Mouse (Mus musculus): ENCODE data around the gene Dennd1a. TPM values are rescaled to one million over a fixed set of nuclear protein-coding genes. Genes with fewer than 3 reads are reported as not detected.

Gene Dennd1a
- 10 to 100 TPM in 1 of 2 experiments, 1 to 10 TPM in 1; 8.8 to 13.4 TPM for polyA plus RNA-seq (2017; shearing (Covaris generic))

DNA sequence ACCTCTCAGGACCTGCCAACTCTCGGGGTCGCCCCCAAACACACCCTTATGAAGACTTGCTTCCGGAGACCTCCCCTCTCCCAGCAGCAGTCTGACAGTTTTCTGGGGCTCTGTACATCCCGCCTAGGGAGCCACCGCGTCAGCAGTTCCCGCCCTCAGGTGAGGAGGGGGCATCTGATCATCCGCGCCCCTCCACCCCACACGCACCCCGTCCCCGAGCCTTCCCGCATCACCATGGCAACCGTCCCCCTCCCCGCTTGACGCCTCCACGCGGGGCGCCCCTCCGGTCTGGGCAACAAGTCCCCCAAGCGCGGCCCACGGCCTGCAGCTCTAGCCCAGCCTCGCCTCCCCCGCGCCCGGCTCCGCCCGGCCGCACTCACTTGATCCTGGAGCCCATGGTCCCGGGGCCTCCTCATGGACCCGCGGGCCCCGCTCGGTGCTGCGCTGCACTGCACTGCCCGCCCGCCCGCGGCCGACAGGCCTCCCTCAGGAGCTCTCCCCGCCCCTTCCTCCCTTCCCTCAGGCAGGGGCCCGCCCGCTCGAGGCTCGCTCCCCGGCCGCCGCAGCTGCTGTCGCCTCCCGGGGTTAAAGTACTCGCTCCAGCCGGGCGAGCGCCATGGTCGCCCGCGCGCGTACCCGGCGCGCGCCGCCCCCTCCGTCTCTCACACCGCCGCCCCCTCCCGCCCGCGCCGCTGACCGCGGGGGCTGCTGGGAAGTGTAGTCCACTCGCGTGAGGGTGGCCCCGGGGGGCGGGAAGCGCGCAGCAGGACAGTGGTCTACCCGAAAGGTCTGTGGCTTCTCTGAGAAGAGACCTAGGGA, at the start of gene Dennd1a:
Dennd1a (minus strand) TSS at position 658 of the 819 bp plus-strand sequence.
- ATAC-seq, result peak; percentile 81

DNA sequence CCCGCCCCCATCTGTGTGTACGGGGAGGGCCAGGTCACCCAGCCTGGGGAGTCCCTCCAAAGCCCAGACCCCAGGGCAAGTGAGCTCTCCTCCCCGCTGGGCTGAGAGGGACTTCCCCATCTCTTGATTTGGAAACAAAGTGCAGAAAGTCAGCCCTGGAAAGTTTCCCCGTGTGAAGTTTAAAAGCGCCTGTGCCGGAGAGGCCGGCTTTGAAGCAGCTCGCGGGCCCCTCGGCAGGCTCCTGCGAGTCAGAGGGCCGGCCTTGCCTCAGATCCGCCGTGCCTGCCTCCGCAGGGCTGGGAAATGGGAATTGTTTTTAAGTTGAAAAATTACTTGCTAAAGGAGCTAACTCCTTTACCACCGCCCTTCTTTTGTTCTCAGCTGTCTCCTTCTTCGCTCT, 49.4 kb upstream of the Dennd1a start:
- ATAC-seq, result no peak

DNA sequence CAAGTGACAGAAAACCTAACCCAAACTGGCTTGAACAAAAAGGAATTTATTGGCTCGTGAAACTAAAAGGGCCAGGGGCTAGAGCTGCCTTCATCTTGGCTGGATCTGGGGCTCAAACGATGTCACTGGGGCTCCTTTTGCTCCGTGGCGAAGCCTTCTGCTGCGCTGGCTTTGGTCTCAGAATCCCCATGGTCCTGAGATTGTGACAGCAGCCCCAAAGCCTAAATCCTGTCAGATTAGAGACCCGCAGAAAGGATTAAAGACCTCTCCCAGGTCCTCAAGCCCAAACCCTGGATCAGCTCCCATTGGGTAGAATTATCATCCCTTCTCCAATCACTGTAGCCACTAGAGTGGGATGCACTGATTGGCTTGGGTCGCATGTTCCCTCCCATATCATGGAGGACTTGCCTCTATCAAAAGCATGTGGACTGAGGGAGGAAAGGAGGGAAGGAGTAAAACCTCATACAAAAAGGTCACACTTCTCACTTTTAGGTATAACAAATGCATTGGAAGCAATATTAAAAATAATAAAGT, 46.5 kb upstream of the Dennd1a start:
- no peak for ATAC-seq

DNA sequence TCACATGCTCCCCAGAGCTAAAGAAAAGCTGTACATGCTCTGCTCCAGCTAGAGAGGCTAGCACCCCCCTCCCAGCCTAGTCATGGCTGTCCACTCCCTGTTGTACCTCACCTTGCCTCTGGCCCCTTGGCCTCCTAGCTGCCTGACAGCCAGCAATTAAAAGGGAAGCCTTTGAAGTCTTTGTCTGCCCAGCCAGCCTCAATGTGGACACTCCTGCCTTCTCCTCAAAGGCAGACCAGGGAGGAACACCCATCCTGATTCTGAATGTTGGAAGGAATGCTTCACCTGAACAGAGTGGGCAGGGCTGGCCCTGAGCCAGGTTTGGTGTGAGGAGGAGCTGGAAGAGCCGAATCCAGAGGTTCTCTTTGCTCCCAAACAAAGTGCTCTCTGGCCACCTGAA, 39.5 kb upstream of the Dennd1a start:
- no peak for ATAC-seq

DNA sequence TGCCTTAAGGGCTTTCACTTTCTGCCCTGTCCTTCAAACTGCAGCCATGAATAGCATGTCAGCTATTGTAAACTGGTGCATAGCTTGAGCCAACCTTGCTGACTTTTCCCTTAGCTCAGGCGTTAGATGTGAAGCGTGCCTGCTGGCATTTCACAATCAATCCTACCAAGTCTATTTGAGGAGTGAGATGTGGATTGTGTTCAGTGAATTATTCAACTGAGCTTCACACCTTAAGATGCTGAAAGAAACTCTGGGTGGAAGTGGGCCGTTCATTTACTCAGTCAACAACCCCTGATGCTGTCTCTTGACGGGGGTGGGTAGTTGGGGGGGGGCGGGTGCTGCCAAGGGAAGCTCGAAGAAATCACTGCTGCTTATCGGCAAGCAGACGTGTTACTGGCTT, 36.2 kb upstream of the Dennd1a start:
- ATAC-seq, result no peak

DNA sequence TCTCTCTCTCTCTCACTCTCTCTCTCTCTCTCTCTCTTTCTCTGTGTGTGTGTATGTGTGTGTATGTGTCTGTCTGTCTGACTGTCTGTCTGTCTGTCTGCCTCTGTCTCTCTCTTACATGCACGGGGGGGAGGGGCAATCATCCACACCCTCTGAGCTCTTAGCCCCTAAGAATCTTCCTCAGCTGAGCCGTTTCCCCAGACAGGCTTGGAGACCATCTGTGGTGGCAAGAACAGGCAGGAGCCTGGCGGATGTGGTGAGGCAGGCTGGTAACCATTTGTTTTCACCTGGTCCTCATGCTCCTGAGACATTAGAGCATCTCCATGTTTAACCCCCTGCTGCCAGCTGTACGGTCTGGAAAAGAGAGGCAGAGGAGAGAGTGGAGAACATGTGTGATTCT, 33.7 kb upstream of the Dennd1a start:
- no peak for ATAC-seq

DNA sequence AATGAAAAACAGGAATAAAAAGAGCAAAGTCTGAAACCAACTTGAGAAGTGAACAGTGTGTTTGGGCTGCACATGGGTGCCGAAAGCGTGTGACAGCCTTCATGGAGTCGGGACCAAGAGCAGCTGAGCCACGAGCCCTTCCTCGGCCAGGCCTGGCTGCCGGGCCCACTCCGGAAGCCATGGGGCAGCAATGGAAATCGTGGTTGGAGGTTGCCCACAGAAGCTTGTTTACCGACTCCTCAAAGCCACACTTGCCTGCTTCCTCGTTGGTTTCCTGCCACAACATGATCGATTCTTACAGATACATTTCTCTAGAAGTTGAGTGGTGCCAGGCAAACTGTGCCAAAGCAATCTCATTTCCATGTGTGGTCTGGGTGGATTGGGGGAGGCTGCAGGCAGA, 31.9 kb upstream of the Dennd1a start:
- ATAC-seq, result no peak

DNA sequence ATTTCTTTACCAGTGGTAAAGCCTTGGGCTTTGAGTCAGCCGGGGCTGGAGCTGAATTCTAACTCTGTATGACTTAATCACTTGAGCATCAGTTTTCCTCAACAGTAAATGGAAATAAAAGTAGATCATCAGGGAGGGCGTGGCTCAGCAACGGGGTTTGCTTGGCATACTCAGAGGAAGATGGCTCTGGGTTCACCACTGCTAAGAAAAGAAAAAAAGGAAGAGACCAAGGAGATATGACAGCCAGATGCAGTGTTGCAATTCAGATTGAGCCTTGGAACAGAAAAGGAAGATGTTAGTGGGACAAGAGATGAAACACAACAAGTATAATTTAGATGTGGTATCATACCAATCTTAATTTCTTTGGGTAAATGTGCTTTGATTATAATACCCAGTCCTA, 26.2 kb upstream of the Dennd1a start:
- no peak for ATAC-seq

DNA sequence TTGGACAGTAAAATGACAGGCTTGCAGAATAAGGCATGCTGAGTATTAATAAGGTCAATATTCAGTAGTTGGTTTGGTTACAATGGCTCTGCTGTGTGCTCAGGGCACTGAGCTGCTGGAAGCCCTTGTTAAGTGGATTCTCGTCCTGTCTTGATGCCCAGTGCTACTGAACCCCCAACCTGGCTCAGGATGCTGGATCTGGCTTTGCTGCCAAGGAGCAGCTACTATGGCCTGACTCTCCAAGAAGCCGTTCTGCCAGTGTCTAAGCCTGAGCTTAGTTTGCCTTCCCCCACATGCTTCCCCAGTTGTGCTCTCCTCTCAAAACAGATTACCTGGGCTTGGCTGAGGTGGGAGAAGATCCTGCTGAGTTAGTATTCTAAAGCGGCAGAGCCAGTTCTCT, 25.7 kb upstream of the Dennd1a start:
- no peak for ATAC-seq

DNA sequence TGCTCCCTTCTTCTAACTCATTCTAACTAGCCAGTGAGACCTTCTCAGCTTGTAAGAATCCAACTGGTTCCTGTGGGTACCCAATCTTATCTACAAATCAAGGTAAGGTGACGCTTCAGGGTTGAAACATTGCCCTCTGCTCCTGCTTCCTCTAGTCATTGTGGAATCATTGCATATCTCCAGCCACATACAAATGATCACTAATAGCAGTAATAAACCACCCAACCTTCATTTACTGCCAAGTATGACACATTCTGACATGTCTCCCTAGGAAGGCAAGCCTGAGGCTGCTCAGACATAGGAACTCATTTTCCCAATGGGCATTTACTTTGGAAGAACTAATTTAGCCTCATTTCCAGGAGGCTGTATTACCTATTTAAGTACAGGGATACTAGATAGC, 18.0 kb upstream of the Dennd1a start:
- ATAC-seq, result no peak

DNA sequence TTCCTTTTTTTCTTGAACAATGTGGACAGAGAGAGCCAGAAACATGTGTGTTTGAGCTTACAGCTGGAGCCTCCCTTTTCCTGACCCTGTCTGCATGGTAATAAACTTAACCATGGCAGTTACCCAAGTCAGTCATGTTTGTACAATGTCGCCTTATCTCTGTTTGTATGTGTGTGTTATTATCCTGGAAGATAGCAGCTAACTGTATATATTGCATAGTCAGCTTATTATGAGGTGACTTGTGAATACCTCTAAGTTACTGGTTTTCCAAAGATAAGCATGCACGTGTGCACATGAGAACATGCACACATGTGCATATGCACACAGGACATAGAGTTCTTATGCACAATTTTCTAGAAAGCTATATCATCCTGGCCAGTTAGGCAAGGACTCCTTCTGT, 13.8 kb upstream of the Dennd1a start:
- no peak for ATAC-seq

DNA sequence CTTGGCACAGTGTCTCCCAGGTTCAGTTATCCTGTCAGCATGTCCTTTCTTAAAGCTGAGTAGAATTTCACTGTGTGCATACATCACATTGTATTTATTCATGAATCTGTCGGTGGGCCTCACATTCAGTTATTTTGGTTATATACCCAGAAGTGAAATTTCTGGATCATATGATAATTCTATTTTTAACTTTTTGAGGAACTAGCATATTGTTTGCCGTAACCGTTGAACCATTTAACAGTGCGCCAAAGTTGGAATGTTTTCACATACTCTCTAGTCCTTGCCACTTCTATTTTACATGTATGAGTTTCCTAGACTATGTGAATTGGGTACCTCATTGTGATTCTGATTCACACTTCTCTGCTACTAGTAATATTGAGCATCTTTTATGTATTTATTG, 8.7 kb upstream of the Dennd1a start:
- no peak for ATAC-seq

DNA sequence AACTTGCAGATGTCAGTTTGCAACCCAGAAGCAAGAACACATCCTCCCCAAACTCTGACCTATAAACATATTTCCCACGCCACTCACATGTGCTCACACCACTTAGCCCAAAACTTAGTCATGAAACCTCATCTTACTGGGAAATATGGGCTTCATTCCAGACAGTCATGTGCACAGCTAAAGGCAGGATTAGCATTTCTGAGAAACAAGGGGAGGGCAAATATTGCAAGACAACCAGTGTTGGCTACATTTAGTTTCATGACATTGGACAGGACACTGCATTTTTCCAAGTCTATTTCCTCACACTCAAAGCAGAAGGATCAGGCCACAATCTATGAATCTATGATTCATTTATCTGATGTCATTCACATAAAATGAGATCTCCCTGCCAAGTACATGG, 4.3 kb upstream of the Dennd1a start:
- ATAC-seq, result no peak

DNA sequence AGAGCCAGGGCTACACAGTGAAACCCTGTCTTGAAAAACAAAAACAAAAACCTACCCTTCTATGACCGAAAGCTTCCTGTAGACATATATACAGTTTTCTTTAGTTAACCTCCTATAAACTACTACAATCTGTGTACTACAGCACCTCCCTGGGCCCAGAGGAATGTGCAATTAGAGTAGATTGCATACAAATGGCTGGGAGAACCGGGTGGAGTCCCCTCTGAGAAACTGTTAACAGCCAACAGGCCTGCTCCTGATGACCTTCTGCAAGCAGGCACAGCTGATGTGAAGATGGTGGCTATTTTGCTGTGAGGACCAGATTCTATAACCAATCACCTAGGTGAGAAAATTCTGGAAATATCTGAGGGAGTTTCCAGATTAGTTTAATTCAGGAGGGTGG, 1.0 kb upstream of the Dennd1a start:
- ATAC-seq, result no peak

DNA sequence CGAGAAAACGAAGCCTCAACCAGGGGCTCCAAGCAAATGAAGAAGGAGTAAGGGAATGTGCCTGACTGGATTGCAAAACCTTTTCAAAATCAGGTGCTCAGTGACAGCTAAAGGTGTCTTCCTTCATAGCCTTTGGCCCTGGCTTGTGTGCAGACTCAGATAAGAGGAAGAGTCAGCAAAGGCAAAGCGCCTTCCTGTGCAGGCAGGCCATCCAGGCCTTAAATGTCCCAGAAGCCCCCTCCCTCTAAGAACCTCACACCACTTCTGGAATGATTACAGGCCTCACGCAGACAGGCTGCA, 807 bp downstream of the Dennd1a start:
- no peak for ATAC-seq

DNA sequence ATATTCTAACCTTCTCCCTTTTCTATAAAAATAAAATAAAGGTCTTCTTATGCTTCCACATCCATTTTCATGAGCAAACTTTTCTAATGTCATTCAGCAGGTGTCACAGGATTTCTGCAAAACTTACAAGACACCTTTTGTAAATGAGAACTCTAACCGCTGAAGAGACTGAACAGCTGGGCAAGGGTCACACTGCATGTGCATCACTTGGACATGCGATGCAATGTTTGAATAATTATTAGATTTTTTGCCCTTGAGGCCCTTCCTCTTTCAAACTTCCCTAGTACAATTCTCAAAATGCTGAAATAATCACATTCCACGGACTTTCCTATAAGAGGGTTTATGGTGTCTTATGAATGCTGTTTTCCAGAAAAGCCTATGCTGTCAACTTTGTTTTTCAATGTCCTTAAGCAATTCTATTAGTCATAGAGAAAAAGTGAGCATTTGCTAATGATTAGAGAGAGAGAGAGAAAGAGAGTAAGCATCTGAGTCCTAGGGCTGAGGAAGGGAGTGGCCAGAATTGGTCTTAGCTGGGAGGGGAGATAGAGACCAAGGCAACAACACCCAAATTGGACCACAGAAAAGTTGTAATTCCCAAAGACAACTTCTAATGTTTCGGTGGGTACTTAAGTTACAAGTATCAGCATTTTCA, 1.3 kb downstream of the Dennd1a start:
- ATAC-seq, result no peak

DNA sequence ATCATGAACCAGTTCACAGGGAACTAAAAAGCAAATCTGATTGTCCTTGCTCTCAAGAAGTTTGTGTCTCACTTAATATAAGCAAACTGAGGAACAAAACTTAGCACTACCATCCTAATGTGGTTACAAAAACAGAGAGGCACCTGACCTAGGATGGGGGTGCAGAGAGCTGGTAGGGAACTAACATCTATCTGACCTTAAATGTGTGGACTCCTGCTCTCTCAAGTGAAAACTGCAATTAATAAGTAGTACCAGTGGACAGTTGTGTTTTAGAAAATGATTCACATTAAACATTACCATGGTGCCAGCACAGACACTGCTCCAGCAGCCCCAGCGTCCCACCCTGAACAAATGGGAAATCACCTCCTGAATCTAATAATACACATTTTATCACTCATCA, 3.2 kb downstream of the Dennd1a start:
- no peak for ATAC-seq

DNA sequence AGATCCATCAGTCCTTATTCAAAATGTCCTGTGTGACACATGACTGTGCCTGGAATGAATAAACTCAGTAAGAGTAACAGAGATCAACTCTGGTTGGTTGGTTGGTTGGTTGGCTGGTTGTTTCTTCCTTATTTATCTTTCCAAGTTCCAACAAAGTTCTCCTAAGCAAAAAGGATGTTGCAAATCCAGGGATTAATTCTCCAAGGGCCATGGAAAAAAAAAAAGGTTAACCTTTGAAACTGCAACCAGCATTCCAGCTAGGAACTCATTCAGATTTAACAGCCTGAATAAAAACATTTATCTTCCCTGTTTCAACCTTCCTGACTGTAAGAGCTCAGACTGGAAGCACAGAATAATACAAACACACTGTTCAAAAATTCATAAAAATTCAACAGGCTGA, 6.8 kb downstream of the Dennd1a start:
- ATAC-seq, result no peak

DNA sequence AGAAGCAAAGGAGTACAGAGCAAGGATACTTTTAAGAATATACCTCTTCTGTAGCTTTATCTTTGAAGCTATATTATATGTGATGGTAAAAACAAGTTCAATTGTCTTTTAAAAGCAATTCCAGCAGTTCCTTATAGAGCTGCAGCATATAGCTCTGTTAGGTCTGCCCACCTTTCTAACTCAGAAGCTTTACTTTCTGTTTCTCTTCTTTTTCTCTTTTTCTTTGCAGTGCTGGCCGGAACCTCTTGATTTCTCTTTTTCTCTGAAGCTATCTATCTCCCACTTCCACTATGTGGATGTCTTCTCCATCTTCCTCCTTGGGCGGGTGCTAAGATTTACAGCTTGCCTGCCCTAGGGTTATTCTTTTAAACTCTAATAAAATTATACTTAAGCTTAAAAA, 12.2 kb downstream of the Dennd1a start:
- ATAC-seq, result peak; percentile 63

DNA sequence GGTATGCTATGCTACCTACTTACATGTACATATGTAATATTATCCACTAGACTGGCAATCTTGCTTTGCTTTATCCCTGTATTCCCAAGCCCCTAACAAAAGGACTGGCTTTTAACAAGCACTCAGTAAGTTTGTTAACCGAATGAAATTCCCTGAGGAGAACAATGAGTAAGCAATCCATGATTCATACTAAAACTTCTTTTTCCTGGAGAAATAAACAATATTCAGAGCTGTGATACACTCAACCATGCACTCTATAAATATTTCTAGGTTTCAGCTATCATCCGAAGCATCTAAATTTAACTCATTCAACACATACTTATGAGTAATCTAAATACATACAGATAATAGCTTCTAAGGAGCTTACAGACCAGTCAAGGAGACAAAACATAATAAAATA, 23.5 kb downstream of the Dennd1a start:
- no peak for ATAC-seq

DNA sequence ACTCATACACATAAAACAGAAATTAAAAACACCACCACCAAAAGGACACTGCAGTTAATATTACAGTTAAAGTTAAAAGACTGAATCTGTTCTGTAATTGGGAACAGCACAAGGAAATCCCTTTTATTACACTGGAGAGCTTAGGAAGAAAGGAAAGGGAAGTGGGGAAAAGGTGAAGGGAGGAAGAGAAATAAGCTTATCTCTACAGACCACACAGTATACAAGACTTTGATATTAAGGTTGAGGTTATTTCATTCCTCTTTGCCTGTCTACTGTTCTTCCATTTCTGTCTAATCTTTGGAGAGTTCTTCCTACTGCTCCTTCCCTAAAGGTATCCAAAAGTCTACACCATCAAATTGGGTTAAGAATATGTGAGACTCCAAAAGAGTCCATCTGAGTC, 28.1 kb downstream of the Dennd1a start:
- ATAC-seq, result no peak

DNA sequence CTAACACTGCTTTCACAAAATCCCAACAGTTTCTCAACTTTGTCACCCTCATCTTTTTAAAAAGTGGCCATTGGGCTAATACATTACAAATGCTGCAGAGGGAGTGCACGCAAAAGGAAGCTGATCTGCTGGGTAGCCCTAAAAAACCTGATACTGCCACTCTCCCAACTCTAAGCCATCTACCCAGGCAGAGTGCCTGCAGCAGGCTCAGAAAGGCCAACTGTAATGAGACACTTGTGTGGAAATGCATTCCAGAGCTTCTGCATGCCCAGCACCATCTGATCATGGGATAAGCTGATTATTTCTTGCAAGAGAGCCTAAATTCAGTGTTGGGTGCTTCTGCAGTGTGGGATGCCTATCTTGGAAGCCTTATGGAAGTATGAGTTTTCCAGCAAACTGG, 49.6 kb downstream of the Dennd1a start:
- no peak for ATAC-seq

DNA sequence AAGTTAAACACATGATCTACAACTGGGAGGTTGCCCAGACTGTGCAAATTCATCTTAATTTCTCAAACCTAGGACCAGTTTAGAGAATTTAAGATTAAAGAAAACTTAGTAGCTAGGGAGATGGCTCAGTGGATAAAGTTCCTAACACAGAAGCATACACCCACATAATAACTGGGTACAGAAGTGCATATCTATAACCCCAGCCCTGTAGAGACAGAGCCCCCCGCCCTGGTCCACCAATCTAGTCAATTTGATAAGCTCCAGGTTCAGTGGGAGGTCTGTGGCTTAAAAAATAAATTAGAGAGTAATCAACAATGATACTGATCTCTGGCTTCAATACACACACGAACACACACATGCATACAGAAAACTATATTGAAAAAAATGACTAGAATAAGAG, 51.6 kb downstream of the Dennd1a start:
- no peak for ATAC-seq

DNA sequence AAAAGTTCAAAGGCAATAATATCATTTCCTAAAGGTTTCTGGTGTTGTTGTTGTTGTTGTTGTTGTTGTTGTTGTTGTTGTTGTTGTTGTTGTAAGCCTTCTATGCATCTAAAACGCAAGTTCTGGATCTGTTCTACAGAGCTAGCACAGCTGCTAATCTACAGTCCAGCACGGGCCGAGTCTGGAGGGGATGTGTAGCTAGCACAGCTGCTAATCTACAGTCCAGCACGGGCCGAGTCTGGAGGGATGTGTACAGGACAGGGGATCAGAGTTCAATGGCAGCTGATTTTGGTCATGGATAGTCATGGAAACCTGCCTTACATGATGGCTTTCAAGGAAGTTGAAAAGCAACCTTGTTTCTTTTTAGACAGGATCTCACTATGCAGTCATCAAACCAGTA, 57.3 kb downstream of the Dennd1a start:
- no peak for ATAC-seq

DNA sequence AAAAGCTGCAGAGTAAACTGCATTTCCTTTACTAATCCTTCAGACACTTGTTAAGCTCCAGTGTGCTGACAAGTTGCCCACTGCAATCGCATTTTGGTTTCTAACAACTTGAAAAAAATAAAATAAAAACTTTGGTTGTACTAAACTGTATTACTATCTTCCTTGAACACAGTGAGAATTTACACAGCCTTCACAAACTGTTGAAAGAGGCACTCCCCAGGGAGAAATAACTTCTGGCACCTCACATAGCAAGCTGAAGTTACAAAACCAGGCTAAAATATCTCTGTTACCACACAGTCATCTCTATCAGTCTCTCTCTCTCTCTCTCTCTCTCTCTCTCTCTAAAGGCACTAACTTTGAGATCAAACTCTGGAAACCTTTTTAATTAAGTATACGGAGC, 63.4 kb downstream of the Dennd1a start:
- ATAC-seq, result no peak
